Mouse (Mus musculus): Measurements from ENCODE around the gene Nfat5. TPM values are rescaled to one million over a fixed set of nuclear protein-coding genes. Genes with fewer than 3 reads are reported as not detected.

Gene Nfat5
- polyA plus RNA-seq, 1 experiment: 39.8 TPM

GRCm38 (mm10) chr8:107291171-107291601 is 2.1 kb upstream of the Nfat5 start:
- no peak for DNase-seq (ENCODE audit: extremely low spot score in 1 of 2, low spot score in 1 of 2)

- DNase-seq (ENCODE audit: extremely low spot score in 1 of 2, low spot score in 1 of 2): no peak
These were observed 947 bp upstream of the Nfat5 start for GRCm38 (mm10) chr8:107292119-107292927.

- DNase-seq (ENCODE audit: extremely low spot score in 1 of 2, low spot score in 1 of 2): peak in 1 of 2 experiments; percentile 28
These were observed 665 bp downstream of the Nfat5 start for GRCm38 (mm10) chr8:107293641-107294628.

- no peak for DNase-seq (ENCODE audit: extremely low spot score in 1 of 2, low spot score in 1 of 2)
These were observed 2.2 kb downstream of the Nfat5 start for GRCm38 (mm10) chr8:107295450-107295849.

GRCm38 (mm10) chr8:107311876-107312275 is 18.6 kb downstream of the Nfat5 start:
- no peak for DNase-seq (ENCODE audit: extremely low spot score in 1 of 2, low spot score in 1 of 2)

- DNase-seq (ENCODE audit: extremely low spot score in 1 of 2, low spot score in 1 of 2): peak; percentile 63 to 94
These were observed 30.9 kb downstream of the Nfat5 start for GRCm38 (mm10) chr8:107324142-107324541.

- DNase-seq (ENCODE audit: extremely low spot score in 1 of 2, low spot score in 1 of 2): no peak
These were observed 36.3 kb downstream of the Nfat5 start for GRCm38 (mm10) chr8:107329595-107329994.

- peak in 1 of 2 experiments; percentile 20 for DNase-seq (ENCODE audit: extremely low spot score in 1 of 2, low spot score in 1 of 2)
These were observed 43.2 kb downstream of the Nfat5 start for GRCm38 (mm10) chr8:107336480-107336879.

GRCm38 (mm10) chr8:107370311-107370710 is 77.0 kb downstream of the Nfat5 start:
- no peak for DNase-seq (ENCODE audit: extremely low spot score in 1 of 2, low spot score in 1 of 2)

GRCm38 (mm10) chr8:107377346-107377745 is 84.1 kb downstream of the Nfat5 start:
- no peak for DNase-seq (ENCODE audit: extremely low spot score in 1 of 2, low spot score in 1 of 2)

- no peak for DNase-seq (ENCODE audit: extremely low spot score in 1 of 2, low spot score in 1 of 2)
These were observed 87.5 kb downstream of the Nfat5 start for GRCm38 (mm10) chr8:107380734-107381133.

- no peak for DNase-seq (ENCODE audit: extremely low spot score in 1 of 2, low spot score in 1 of 2)
These were observed 88.4 kb downstream of the Nfat5 start for GRCm38 (mm10) chr8:107381666-107382065.

- no peak for DNase-seq (ENCODE audit: extremely low spot score in 1 of 2, low spot score in 1 of 2)
These were observed 89.6 kb downstream of the Nfat5 start for GRCm38 (mm10) chr8:107382898-107383297.

- no peak for DNase-seq (ENCODE audit: extremely low spot score in 1 of 2, low spot score in 1 of 2)
These were observed 91.4 kb downstream of the Nfat5 start for GRCm38 (mm10) chr8:107384651-107385050.

GRCm38 (mm10) chr8:107385063-107385462 is 91.8 kb downstream of the Nfat5 start:
- DNase-seq (ENCODE audit: extremely low spot score in 1 of 2, low spot score in 1 of 2): no peak

GRCm38 (mm10) chr8:107386171-107386570 is 92.9 kb downstream of the Nfat5 start:
- DNase-seq (ENCODE audit: extremely low spot score in 1 of 2, low spot score in 1 of 2): no peak

- peak in 1 of 2 experiments; percentile 36 for DNase-seq (ENCODE audit: extremely low spot score in 1 of 2, low spot score in 1 of 2)
These were observed 93.4 kb downstream of the Nfat5 start for GRCm38 (mm10) chr8:107386642-107387041.

GRCm38 (mm10) chr8:107387861-107388260 is 94.6 kb downstream of the Nfat5 start:
- DNase-seq (ENCODE audit: extremely low spot score in 1 of 2, low spot score in 1 of 2): peak in 1 of 2 experiments; percentile 44

GRCm38 (mm10) chr8:107389557-107389956 is 96.3 kb downstream of the Nfat5 start:
- DNase-seq (ENCODE audit: extremely low spot score in 1 of 2, low spot score in 1 of 2): peak in 1 of 2 experiments; percentile 48

- no peak for DNase-seq (ENCODE audit: extremely low spot score in 1 of 2, low spot score in 1 of 2)
These were observed 97.3 kb downstream of the Nfat5 start for GRCm38 (mm10) chr8:107390476-107391135.

- no peak for DNase-seq (ENCODE audit: extremely low spot score in 1 of 2, low spot score in 1 of 2)
These were observed 97.9 kb downstream of the Nfat5 start for GRCm38 (mm10) chr8:107391136-107391516.

Measured in frontal cortex, adult 2 months (tissue).